Mouse (Mus musculus): Measurements from ENCODE around the gene Gm960. TPM values are rescaled to one million over a fixed set of nuclear protein-coding genes. Genes with fewer than 3 reads are reported as not detected.

Gm960 gene
- 0.96 TPM for polyA plus RNA-seq (2012; fragmentation: generic; extraction: Trizol)
- long read RNA-seq, experiment 1, result 0 reads
- long read RNA-seq, experiment 2, partial matches to known transcripts, result 0 of 2 reads
- long read RNA-seq, experiment 2, other reads (novel, unspliced or antisense), result 2 of 2 reads

DNA sequence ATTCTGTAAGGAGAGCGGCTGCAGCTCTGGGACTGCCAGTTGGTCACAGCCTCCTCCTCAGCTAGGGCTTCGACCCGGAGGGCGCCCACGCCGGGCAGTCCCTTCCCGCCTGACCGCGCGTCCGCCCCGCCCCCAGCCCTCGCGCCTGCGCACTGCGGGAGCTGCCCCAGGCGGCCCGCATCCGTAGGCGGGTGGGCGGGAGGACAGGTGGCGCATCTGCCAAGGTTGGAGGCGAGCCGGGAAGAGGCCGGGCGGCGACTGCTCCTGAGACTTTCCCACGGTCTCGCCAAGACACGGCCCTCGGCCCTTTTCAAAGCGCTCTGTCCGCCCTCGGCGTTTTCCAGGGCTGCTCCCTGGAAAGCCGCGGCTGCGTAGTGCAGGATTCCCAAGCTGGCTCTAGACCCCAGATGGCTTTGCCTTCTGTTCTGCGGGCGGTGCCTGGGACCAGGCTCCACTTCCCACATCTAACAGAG, at the start of gene Gm960:
Gene Gm960 (minus strand): TSS at position 464 of the 473 bp plus-strand sequence.
- Histone ChIP-seq H3K79me3 (ENCODE audit: low read depth) (no peaks in the 10 kb centered on the region), H3K27me3 (ENCODE audit: control insufficient read depth, insufficient read depth, insufficient read length) (no peaks in the 10 kb centered on the region), H3ac (ENCODE audit: control insufficient read depth, insufficient read length, low read depth) (peak within 1 kb of the TSS; percentile 56), H3K4me3 (ENCODE audit: insufficient read depth, poor library complexity, severe bottlenecking) (no peak within 1 kb of the TSS), H3K79me2 (ENCODE audit: control insufficient read depth, insufficient read depth) (no peaks in the 10 kb centered on the region), H3K36me3 (ENCODE audit: control insufficient read depth, insufficient read depth) (no peaks in the 10 kb centered on the region)
- TF ChIP-seq FOSL1 (IDR thresholded peaks at IDR 0.05; ENCODE audit: insufficient read depth, low read length, poor library complexity, severe bottlenecking) (no peak), MAX (IDR thresholded peaks at IDR 0.05) (peak; percentile 97)

DNA sequence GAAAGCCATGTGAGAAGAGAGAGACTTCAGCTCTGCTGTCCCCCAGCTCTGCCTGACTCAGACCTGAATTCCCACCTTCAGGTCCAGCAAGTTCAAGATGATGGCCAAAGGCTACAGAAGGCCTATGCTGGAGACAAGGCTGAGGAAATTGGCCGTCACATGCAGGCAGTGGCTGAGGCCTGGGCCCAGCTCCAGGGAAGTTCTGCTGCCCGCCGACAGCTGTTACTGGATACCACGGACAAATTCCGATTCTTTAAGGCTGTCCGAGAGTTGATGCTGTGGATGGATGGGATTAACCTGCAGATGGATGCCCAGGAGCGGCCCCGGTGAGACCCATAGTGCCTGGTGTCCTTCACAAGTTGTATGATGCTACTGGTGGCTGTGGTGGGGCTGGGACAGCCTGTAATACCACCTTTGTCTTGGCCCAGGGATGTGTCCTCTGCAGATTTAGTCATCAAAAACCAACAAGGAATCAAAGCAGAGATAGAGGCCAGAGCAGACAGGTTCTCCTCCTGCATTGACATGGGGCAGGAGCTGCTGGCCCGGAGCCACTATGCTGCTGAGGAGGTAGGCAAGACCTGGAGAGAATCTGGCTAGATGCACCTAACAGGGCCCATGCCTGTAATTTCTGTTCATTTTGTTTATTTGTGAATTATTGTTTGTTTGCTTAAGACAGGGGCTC, 49.3 kb upstream of the Gm960 start:
- no peaks in the 10 kb centered on the region for H3K79me3 ChIP-seq (ENCODE audit: low read depth)
- H3K4me3 ChIP-seq (ENCODE audit: insufficient read depth, poor library complexity, severe bottlenecking), result no peak overlapping the region
- H3K36me3 ChIP-seq (ENCODE audit: control insufficient read depth, insufficient read depth), result no peaks in the 10 kb centered on the region
- H3ac ChIP-seq (ENCODE audit: control insufficient read depth, insufficient read length, low read depth), result no peak overlapping the region
- no peaks in the 10 kb centered on the region for H3K27me3 ChIP-seq (ENCODE audit: control insufficient read depth, insufficient read depth, insufficient read length)
- no peaks in the 10 kb centered on the region for H3K79me2 ChIP-seq (ENCODE audit: control insufficient read depth, insufficient read depth)
- TF ChIP-seq CTCF (IDR thresholded peaks at IDR 0.05; ENCODE audit: control insufficient read depth, insufficient read depth, insufficient read length), result no peak
- TF ChIP-seq MAX (IDR thresholded peaks at IDR 0.05), result no peak
- TF ChIP-seq CEBPB (IDR thresholded peaks at IDR 0.05; ENCODE audit: low read depth), result no peak
- no peak for TF ChIP-seq MYOD1 (IDR thresholded peaks at IDR 0.05; ENCODE audit: control insufficient read depth, insufficient read length, low read depth)
- no peak for TF ChIP-seq FOSL1 (IDR thresholded peaks at IDR 0.05; ENCODE audit: insufficient read depth, low read length, poor library complexity, severe bottlenecking)
- no peak for TF ChIP-seq USF1 (IDR thresholded peaks at IDR 0.05; ENCODE audit: low read depth)
- no peak for TF ChIP-seq MYOG (IDR thresholded peaks at IDR 0.05; ENCODE audit: control insufficient read depth, extremely low read depth, insufficient read length)

DNA sequence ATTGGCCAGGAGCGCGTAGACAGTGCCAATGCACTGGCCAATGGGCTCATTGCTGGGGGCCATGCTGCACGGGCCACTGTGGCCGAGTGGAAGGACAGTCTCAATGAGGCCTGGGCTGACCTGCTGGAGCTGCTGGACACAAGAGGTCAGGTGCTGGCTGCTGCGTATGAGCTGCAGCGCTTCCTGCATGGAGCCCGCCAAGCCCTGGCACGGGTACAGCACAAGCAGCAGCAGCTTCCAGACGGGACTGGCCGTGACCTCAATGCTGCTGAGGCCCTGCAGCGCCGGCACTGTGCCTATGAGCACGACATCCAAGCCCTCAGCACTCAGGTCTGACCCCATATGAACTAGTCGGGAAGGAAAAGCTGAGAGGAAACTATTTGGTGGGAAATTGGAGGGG, 48.1 kb upstream of the Gm960 start:
- Histone ChIP-seq H3K36me3 (ENCODE audit: control insufficient read depth, insufficient read depth) (no peaks in the 10 kb centered on the region), H3K4me3 (ENCODE audit: insufficient read depth, poor library complexity, severe bottlenecking) (no peak overlapping the region)
- TF ChIP-seq MAX (IDR thresholded peaks at IDR 0.05) (no peak), USF1 (IDR thresholded peaks at IDR 0.05; ENCODE audit: low read depth) (no peak), FOSL1 (IDR thresholded peaks at IDR 0.05; ENCODE audit: insufficient read depth, low read length, poor library complexity, severe bottlenecking) (no peak), MYOG (IDR thresholded peaks at IDR 0.05; ENCODE audit: control insufficient read depth, extremely low read depth, insufficient read length) (no peak), CTCF (IDR thresholded peaks at IDR 0.05; ENCODE audit: control insufficient read depth, insufficient read depth, insufficient read length) (no peak), CEBPB (IDR thresholded peaks at IDR 0.05; ENCODE audit: low read depth) (no peak), MYOD1 (IDR thresholded peaks at IDR 0.05; ENCODE audit: control insufficient read depth, insufficient read length, low read depth) (no peak)

DNA sequence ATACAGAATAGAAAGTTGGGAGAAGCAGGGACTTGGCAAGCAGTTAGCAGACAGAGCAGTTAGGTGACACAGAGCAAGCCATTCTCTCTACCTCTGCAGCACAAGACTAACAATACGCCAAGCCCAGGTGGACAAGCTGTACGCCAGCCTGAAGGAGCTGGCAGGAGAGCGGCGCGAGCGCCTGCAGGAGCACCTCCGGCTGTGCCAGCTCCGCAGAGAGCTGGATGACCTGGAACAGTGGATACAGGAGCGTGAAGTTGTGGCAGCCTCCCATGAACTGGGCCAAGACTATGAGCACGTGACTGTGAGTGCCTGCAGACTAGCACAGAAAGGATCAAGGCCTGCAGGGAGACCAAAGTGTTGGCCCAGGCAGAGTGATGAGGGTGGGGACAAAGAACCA, 47.2 kb upstream of the Gm960 start:
- no peaks in the 10 kb centered on the region for H3K79me3 ChIP-seq (ENCODE audit: low read depth)
- H3K36me3 ChIP-seq (ENCODE audit: control insufficient read depth, insufficient read depth), result no peaks in the 10 kb centered on the region
- no peaks in the 10 kb centered on the region for H3K27me3 ChIP-seq (ENCODE audit: control insufficient read depth, insufficient read depth, insufficient read length)
- H3K79me2 ChIP-seq (ENCODE audit: control insufficient read depth, insufficient read depth), result no peaks in the 10 kb centered on the region
- no peak for TF ChIP-seq USF1 (IDR thresholded peaks at IDR 0.05; ENCODE audit: low read depth)
- TF ChIP-seq MYOG (IDR thresholded peaks at IDR 0.05; ENCODE audit: control insufficient read depth, extremely low read depth, insufficient read length), result no peak
- TF ChIP-seq FOSL1 (IDR thresholded peaks at IDR 0.05; ENCODE audit: insufficient read depth, low read length, poor library complexity, severe bottlenecking), result no peak
- no peak for TF ChIP-seq CEBPB (IDR thresholded peaks at IDR 0.05; ENCODE audit: low read depth)
- no peak for TF ChIP-seq CTCF (IDR thresholded peaks at IDR 0.05; ENCODE audit: control insufficient read depth, insufficient read depth, insufficient read length)
- TF ChIP-seq MAX (IDR thresholded peaks at IDR 0.05), result no peak
- TF ChIP-seq MYOD1 (IDR thresholded peaks at IDR 0.05; ENCODE audit: control insufficient read depth, insufficient read length, low read depth), result no peak
- no peak overlapping the region for H3ac ChIP-seq (ENCODE audit: control insufficient read depth, insufficient read length, low read depth)
- H3K4me3 ChIP-seq (ENCODE audit: insufficient read depth, poor library complexity, severe bottlenecking), result no peak overlapping the region

More for the DNA sequence above, 48.1 kb upstream of the Gm960 start:
- Histone ChIP-seq H3K27me3 (ENCODE audit: control insufficient read depth, insufficient read depth, insufficient read length) (no peaks in the 10 kb centered on the region), H3ac (ENCODE audit: control insufficient read depth, insufficient read length, low read depth) (no peak overlapping the region), H3K79me3 (ENCODE audit: low read depth) (no peaks in the 10 kb centered on the region), H3K79me2 (ENCODE audit: control insufficient read depth, insufficient read depth) (no peaks in the 10 kb centered on the region)

DNA sequence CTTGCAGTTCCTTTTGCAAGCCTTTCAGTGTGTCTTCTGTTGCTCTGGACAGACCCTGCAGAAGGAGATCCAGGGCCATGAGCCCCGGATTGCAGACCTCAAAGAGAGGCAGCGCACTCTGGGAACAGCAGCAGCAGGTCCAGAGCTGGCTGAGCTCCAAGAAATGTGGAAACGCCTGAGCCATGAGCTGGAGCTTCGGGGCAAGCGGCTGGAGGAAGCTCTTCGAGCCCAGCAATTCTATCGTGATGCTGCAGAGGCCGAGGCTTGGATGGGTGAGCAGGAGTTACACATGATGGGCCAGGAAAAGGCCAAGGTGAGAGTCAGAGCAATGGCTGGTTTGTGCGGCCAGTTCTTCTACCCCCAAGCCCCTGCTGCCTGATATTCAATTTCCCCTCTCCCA, 46.6 kb upstream of the Gm960 start:
- H3K79me3 ChIP-seq (ENCODE audit: low read depth), result no peaks in the 10 kb centered on the region
- no peak overlapping the region for H3ac ChIP-seq (ENCODE audit: control insufficient read depth, insufficient read length, low read depth)
- TF ChIP-seq MYOG (IDR thresholded peaks at IDR 0.05; ENCODE audit: control insufficient read depth, extremely low read depth, insufficient read length), result no peak
- TF ChIP-seq FOSL1 (IDR thresholded peaks at IDR 0.05; ENCODE audit: insufficient read depth, low read length, poor library complexity, severe bottlenecking), result no peak
- TF ChIP-seq CTCF (IDR thresholded peaks at IDR 0.05; ENCODE audit: control insufficient read depth, insufficient read depth, insufficient read length), result no peak
- no peak for TF ChIP-seq MAX (IDR thresholded peaks at IDR 0.05)
- TF ChIP-seq MYOD1 (IDR thresholded peaks at IDR 0.05; ENCODE audit: control insufficient read depth, insufficient read length, low read depth), result no peak
- no peak for TF ChIP-seq CEBPB (IDR thresholded peaks at IDR 0.05; ENCODE audit: low read depth)
- TF ChIP-seq USF1 (IDR thresholded peaks at IDR 0.05; ENCODE audit: low read depth), result no peak
- no peaks in the 10 kb centered on the region for H3K27me3 ChIP-seq (ENCODE audit: control insufficient read depth, insufficient read depth, insufficient read length)
- no peaks in the 10 kb centered on the region for H3K36me3 ChIP-seq (ENCODE audit: control insufficient read depth, insufficient read depth)
- H3K79me2 ChIP-seq (ENCODE audit: control insufficient read depth, insufficient read depth), result no peaks in the 10 kb centered on the region
- no peak overlapping the region for H3K4me3 ChIP-seq (ENCODE audit: insufficient read depth, poor library complexity, severe bottlenecking)
